Mouse (Mus musculus) adrenal gland, adult 18-20 months (tissue): ENCODE data around the gene Zfp953. TPM values are rescaled to one million over a fixed set of nuclear protein-coding genes. Genes with fewer than 3 reads are reported as not detected.
"Not testable (repeated sequence)": the region's sequence is repeated elsewhere in the genome, so short reads cannot be mapped to it uniquely, and the experiment has no call there.

Experiments
- DNase-seq, 2 experiments: peaks; one replicate each; pipeline ENCODE4 v3.0.0; 2021 to 2022; ENCODE audit warnings: low spot score in 2 of 2
- long read RNA-seq, 2 experiments: library from polyadenylated mRNA; stranded (forward); transcript quantifications; one replicate each; pipeline ENCODE4 v2.0.0; 2021
- total RNA-seq, 2 experiments: library from RNA; stranded (reverse); gene quantifications; 1 replicate in 1 of 2; 2 replicates in 1 of 2; pipeline ENCODE4 v1.2.3; 2021

Gene Zfp953
- 1 to 10 TPM; 1.7 to 2.6 TPM for total RNA-seq
- long read RNA-seq, experiment 1: 0 reads
- long read RNA-seq, experiment 2: 0 reads

DNA sequence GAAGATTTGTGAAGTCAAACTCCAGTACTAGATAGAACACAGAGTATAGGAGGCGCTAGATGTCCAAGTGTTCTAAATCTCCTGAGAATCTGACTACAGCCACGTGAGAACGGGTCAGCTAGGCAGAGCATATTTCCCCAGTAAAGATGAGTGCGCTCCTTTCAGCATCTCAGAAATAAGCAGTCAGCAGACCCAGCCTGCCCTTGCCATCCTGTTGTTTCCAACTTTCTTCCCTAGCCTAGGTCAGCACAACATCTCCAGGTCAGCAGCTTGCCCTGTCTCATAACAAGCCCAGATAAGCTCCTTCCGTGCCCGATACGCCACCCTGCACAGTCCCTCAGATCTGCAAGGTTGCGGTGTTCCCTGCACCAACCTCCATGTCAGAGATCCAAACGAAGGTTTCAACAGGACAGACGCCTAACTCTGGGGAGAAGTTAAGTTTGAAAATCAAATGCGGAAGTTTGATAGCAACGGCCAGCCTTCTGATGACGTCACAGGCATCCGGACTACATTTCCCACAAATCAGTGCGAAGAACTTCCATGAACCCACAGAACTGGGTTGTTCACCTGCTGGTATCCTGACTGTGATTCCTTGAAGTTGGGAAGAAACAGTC is at the start of gene Zfp953, which contains the start of gene Gm28044:
Zfp953 (minus strand) TSS at position 475 of the 614 bp plus-strand sequence.
Gm28044 (minus strand) TSS at position 406 of the 614 bp plus-strand sequence.
- peak; percentile 85 for DNase-seq

GRCm38 (mm10) chr13:67399183-67399903 is 38.9 kb upstream of the Zfp953 start, which contains the start of gene Zfp429:
Gene Zfp429, minus strand, starts transcription at chr13:67399819.
- DNase-seq: peak; percentile 55 to 60

- not testable (repeated sequence) for DNase-seq
Observed at GRCm38 (mm10) chr13:67376255-67376654, 15.8 kb upstream of the Zfp953 start.

- DNase-seq: peak; percentile 38 to 56
Observed at GRCm38 (mm10) chr13:67375050-67375911, 14.9 kb upstream of the Zfp953 start, which contains the start of the genes Gm28041 and Zfp456. Gene Gm28041, minus strand, starts transcription at chr13:67375733. Gene Zfp456, minus strand, starts transcription at chr13:67375810.

GRCm38 (mm10) chr13:67351854-67352253 is 8.6 kb downstream of the Zfp953 start:
- no peak for DNase-seq

GRCm38 (mm10) chr13:67343422-67343821 is 17.0 kb downstream of the Zfp953 start:
- no peak for DNase-seq

DNA sequence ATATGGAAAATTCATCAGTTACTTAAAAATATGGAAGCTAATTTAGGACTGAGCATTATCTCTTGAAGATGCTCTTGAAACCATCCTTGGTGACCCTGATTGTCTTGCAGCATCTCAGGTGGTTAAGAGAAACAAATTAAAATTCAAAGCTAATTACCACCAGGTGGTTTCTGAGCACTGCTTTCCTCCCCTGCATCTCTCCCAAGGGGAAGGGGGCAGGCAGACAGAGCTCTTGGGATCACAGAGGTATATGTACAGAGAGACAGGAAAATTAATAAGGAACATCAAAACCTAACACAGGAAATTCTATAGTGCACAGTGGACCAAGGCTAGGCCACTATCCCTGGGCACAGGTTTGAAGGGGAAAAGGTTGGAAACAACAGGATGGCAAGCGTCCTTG is 27.5 kb downstream of the Zfp953 start:
- no peak for DNase-seq

DNA sequence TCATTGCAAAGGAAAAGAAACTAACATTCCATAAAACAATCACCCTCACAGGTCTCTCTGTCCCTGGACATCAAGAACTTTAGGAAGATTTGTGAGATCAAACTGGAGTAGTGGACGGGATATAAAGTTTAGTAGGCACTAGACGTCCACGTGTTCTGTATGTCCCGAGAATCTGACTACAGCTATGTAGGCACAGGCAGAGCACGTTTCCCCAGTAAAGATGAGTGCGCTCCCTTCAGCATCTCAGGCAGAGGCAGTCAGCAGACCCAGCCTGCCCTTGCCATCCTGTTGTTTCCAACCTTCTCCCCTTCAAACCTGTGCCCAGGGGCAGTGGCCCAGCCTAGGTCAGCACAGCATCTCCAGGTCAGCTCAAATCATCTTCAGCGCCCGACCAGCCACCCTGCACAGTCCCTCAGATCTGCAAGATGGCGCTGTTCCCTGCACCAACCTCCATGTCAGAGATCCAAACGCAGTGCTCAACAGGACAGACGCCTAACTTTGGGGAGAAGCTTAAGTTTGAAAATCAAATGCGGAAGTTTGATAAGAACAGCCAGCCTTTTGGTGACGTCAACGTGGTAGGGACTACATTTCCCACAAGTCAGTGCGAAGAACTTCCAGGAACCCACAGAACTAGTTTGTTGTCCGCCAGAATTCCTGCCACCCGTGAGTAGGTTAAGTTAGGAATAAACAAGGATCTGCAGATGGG is 28.2 kb downstream of the Zfp953 start, which contains the start of gene Zfp595:
Zfp595 (minus strand) TSS at position 552 of the 706 bp plus-strand sequence.
- peak; percentile 71 to 73 for DNase-seq

DNA sequence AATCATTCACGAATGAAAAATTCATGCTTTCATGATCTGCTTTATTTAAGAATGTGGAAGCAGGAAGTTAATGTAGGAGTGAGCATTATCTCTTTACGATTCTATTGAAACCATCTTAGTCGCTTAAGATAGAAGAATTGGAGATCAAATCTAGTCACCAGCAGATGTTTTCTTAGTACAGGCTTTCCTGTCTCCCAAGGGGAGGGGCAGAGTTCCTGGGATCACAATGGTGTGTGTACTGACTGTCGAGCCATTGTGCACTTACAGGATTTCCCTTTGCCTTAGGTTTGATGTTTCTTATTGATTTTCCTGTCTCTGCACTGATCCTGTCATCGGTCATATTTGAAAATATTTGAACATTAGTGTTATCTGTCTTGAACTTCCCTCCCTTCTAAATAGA is 53.7 kb downstream of the Zfp953 start:
- DNase-seq: no peak

DNA sequence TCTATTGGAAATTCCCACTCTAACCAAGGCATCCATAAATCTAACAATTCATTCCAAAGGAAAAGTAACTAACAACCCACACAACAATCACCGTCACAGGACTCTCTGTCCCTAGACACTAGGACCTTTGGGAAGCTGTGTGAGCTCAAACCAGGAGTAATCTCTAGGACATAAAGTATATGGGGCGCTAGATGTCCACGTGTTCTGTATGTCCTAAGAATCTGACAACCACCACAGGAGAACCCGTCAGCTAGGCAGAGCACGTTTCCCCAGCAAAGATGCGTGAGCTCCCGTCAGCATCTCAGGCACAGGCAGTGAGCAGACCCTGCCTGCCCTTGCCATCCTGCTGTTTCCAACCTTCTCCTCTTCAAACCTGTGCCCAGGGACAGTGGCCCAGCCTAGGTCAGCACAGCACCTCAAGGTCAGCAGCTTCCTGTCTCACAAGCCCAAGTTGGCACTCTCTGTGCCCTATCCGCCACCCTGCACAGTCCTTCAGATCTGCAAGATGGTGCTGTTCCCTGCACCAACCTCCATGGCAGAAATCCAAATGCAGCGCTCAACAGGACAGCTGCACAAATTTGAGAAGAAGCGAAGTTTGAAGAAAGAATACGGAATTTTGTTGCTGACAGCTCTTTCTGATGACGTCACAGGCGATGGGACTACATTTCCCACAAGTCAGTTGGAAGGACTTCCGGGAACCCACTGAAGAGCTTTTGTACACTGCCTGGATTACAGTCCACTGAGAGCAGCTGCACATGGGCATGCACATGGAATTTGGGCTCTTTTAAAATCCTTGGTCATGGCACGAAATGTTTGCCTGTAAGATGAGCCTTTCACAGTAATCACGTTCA is 54.4 kb downstream of the Zfp953 start, which contains the start of gene Zfp457:
Zfp457 (minus strand) TSS at position 664 of the 851 bp plus-strand sequence.
- DNase-seq: peak; percentile 81

Other genes with a start within 250 kb of the Zfp953 start
- 1 to 10 TPM; 1.1 to 1.2 TPM for gene Rslcan18, start 244.3 kb downstream of the Zfp953 start, total RNA-seq
- 1 to 10 TPM; 3.4 to 3.5 TPM for gene Zfp759, start 238.9 kb downstream of the Zfp953 start, total RNA-seq
- gene Rsl1, start 187.4 kb downstream of the Zfp953 start, total RNA-seq: 1 to 10 TPM; 7.9 TPM
- 1 to 10 TPM; 1.6 to 1.8 TPM for gene Zfp455, start 166.1 kb downstream of the Zfp953 start, total RNA-seq
- 1 to 10 TPM; 2.2 to 3.3 TPM for gene Zfp458, start 82.1 kb downstream of the Zfp953 start, total RNA-seq
- 1 to 10 TPM; 1.7 to 2.5 TPM for gene Zfp457, start 54.1 kb downstream of the Zfp953 start, total RNA-seq
- 1 to 10 TPM; 4.8 to 4.9 TPM for gene Zfp595, start 28.0 kb downstream of the Zfp953 start, total RNA-seq
- gene Gm28044, start 69 bp downstream of the Zfp953 start, total RNA-seq: 1 to 10 TPM; 1.8 to 1.9 TPM
- gene Gm28041, start 15.1 kb upstream of the Zfp953 start, total RNA-seq: 1 to 10 TPM; 1.3 to 2.1 TPM
- 1 to 10 TPM; 1.2 TPM for gene Zfp456, start 15.2 kb upstream of the Zfp953 start, total RNA-seq
- gene Zfp429, start 39.2 kb upstream of the Zfp953 start, total RNA-seq: 1 to 10 TPM; 4.0 to 4.3 TPM
- 1 to 10 TPM in 1 of 2 experiments, under 1 TPM in 1; 0.99 to 1.5 TPM for gene Zfp459, start 60.8 kb upstream of the Zfp953 start, total RNA-seq
- gene Zfp874a, start 91.0 kb upstream of the Zfp953 start, total RNA-seq: 10 to 100 TPM; 16.0 to 20.6 TPM
- gene Zfp874b, start 123.7 kb upstream of the Zfp953 start, total RNA-seq: 10 to 100 TPM; 18.0 to 22.0 TPM
- gene Zfp58, start 139.9 kb upstream of the Zfp953 start, total RNA-seq: 1 to 10 TPM; 7.5 to 7.9 TPM
- gene Gm26965, start 165.5 kb upstream of the Zfp953 start, total RNA-seq: under 1 TPM in 1 of 2 experiments, not detected in 1; 0.60 TPM
- 10 to 100 TPM; 19.0 to 20.1 TPM for gene Zfp87, start 165.6 kb upstream of the Zfp953 start, total RNA-seq
- gene Zfp748, start 193.2 kb upstream of the Zfp953 start, total RNA-seq: 1 to 10 TPM; 8.2 to 8.8 TPM
- 1 to 10 TPM; 6.7 to 7.0 TPM for gene Zfp729b, start 249.1 kb upstream of the Zfp953 start, total RNA-seq